Mouse (Mus musculus): Measurements from ENCODE around the gene H2-K1.
A peak's percentile ranks its signal among the peaks of the same experiment; 100 is the strongest.

The H2-K1 gene

GRCm38 (mm10) chr17:33982136-33982535, 18.0 kb downstream of the H2-K1 start:
- peak; percentile 62 for DNase-seq (ENCODE audit: extremely low spot score, low spot score)

DNA sequence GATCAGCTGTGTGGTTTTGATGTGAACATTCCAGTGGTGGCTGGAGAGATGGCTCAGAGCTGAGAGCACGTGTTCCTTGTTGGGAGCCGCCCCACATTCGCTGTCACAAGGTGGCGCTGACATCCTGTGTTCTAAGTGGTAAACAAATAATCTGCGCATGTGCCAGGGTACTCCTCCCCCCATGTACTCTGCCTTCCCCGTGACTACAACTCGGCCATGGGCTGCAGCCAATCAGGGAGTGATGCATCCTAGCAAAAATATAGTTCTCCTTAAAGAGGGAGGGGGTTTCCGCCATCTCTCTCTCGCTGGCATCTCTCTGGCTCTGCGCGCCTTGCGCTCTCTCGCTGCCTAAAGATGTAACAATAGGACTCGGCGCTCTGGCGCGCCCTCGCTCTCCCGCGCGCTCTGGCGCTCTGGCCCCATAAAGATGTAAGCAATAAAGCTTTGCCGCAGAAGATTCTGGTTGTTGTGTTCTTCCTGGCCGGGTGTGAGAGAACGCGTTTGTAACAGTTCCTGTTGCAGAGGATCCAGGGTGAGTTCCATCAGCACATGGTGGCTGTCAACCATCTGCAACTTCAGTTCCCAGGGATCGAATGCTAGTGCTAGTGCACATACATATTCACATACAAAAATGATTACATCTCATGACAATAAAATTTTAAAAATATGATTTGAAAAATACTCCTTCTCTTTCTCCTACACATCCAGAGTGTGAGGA, 18.8 kb downstream of the H2-K1 start:
- DNase-seq (ENCODE audit: extremely low spot score, low spot score) = peak; percentile 86

- DNase-seq (ENCODE audit: extremely low spot score, low spot score) = no peak
Measured at GRCm38 (mm10) chr17:33980181-33981035, 19.7 kb downstream of the H2-K1 start.

- DNase-seq (ENCODE audit: extremely low spot score, low spot score) = no peak
Measured at GRCm38 (mm10) chr17:33979512-33980050, 20.6 kb downstream of the H2-K1 start.

DNA sequence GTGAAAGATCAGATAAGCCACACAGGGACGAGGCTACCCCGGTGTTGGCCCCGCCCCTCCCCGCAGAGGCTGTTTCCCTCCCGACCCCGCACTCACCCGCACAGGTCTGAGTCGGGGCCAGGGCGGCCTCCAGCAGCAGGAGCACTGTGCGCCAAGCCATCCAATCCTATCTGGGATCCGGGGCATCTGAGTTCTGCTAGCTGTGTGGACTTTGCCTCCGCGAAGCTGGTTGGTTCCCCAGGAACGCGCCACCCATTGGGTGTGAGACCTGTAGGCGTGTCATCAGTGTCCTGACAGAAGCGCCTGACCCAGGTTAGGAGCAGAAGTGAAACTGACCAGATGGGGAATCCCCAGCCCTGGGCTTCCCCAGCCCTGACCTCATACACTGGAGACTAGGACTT, 21.5 kb downstream of the H2-K1 start:
- DNase-seq (ENCODE audit: extremely low spot score, low spot score) = no peak

DNA sequence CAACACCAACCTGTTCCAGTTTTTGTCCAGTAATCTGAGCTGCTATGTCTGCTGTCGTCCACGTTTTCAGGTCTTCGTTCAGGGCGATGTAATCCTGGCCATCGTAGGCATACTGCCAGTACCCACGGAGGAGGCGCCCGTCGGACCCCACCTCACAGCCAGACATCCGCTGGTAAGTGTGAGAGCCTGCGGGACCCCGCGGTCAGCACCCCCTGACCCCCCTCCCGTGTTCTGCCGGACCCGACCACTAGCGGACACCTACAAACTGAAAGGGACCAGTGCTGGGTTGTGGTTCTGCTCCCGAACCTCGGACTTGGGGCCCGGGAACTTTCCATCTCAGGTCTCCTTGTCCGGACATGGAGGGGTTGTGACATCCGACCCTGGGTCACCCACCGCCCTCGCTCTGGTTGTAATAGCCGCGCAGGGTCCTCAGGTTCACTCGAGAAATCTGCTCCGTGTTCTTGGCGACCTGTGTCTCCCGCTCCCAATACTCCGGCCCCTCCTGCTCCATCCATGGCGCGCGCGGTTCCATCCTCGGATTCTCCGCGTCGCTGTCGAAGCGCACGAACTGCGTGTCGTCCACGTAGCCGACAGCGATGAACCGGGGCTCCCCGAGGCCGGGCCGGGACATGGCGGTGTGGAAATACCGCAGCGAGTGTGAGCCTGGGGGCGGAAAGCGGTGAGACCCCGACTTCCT, 22.1 kb downstream of the H2-K1 start:
- peak; percentile 41 for DNase-seq (ENCODE audit: extremely low spot score, low spot score)

GRCm38 (mm10) chr17:33973572-33973971, 26.6 kb downstream of the H2-K1 start:
- no peak for DNase-seq (ENCODE audit: extremely low spot score, low spot score)

DNA sequence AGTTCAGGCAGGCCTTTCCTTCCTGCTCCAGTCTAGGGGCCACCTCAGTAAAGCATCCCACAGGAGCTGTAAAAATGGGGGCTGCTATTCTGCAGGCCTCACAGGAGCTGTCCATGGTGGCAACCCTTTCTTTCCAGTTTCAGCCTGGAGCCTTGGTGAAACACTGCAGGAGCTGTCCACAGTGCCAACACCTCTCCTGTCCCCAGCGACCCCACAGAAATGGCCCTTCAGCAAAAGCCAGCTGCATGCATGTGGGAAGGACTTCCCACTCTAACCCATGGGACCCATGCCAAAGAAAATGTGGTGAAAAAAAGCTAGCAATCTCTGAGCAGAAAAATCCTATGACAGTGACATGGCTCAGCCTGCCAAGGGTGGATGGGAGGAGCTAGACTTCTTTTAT, 27.5 kb downstream of the H2-K1 start:
- DNase-seq (ENCODE audit: extremely low spot score, low spot score) = peak; percentile 50

DNA sequence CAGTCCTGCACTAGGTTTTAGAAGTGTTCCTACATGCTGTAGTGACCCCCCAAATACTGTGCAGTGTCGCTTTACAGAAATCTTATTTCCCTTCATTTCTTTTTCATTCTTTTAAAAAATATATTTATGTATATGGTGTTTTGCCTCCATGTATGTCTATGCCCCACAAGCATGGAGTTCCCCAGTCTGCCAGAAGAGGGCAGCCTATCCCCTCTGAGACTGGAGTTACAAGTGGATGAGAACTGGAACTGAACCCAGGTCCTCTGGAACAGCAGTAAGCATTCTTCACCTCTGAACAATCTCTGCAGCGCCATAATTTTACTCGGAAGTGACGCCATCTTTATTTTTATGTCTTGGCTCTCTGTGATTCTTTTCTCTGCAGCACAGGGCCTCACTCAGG, 30.8 kb downstream of the H2-K1 start:
- DNase-seq (ENCODE audit: extremely low spot score, low spot score) = no peak

DNA sequence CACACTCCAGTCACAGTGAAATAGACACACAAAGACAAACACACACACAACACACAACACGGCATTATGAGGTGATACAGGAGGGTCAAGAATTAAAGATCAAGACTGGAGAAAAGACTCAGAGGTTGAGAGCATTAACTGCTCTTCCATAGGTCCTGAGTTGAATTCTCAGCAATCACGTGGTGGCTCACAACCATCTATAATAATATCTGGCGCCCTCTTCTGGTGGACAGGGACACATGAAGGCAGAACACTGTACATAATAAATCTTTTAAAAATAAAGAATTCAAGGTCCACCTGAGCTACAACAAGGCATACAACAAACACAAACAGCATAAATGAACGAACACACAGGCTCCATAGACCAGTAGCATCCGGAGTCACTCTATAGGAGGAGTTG, 31.2 kb downstream of the H2-K1 start:
- no peak for DNase-seq (ENCODE audit: extremely low spot score, low spot score)

GRCm38 (mm10) chr17:33968489-33968888, 31.7 kb downstream of the H2-K1 start:
- DNase-seq (ENCODE audit: extremely low spot score, low spot score) = peak; percentile 88

GRCm38 (mm10) chr17:33965846-33966550, 34.1 kb downstream of the H2-K1 start:
- no peak for DNase-seq (ENCODE audit: extremely low spot score, low spot score)

DNA sequence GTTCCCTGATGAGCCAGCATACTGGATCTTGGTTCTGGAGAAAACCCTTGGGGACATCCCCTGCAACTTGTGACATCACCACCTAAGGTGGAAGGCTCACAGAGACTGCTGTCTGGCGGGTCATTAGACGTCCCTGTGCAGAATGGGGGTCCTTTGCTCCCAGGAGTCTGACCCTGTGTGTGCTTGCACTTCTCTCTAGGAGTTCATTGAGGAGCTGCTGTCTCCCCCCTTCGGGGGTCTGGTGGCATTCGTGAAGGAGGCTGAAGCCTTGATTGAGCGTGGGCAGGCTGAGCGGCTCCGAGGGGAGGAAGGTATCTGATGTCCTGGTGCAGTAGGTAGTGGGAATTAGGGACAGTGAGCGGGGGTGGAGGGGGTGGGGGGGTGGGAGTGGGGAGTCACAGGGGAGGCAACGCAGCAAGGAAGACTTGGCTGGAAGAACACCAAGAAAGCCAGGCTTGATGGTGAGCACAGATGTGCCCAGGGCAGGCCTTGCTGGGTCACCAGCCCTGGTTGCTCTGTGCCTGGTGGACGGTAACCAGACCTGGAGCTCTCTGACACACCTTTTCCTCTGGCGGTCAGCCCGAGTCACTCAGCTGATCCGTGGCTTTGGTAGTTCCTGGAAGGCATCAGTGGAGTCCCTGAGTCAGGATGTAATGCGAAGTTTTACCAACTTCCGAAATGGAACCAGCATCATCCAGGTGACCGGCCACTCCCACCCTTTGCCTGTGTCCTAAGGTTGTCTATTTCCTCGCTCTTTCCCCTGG, 34.9 kb downstream of the H2-K1 start:
- DNase-seq (ENCODE audit: extremely low spot score, low spot score) = no peak

DNA sequence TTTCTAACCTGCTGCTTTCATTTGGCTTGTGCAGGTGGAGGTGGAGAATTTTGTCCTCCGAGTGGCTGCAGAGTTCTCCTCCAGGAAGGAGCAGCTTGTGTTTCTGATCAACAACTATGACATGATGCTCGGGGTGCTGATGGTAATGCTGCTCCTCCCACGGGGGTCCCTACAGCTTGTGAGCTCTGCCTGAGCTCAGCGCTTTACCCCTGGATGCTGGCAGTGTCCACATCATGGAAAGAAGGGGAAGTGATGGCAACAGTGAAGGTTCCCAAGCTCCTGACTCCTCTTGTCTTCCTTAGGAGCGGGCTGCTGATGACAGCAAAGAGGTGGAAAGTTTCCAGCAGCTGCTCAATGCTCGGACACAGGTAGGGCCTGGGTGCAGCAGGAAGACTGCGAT, 37.3 kb downstream of the H2-K1 start:
- DNase-seq (ENCODE audit: extremely low spot score, low spot score) = no peak

DNA sequence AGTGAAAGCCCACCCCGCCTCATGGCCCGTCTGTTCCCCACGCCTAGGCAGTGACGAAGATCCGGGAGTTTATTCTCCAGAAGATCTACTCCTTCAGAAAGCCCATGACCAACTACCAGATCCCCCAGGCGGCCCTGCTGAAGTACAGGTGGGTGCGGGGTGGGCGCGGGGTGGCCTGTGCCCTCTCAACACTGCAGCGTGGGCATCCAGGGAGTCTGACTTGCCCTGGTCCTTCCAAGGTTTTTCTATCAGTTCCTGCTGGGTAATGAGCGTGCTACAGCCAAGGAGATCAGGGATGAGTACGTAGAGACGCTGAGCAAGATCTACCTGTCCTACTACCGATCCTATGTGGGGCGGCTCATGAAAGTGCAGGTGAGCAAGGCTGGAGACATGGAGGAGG, 40.2 kb downstream of the H2-K1 start:
- no peak for DNase-seq (ENCODE audit: extremely low spot score, low spot score)

GRCm38 (mm10) chr17:33959135-33959534, 41.0 kb downstream of the H2-K1 start:
- DNase-seq (ENCODE audit: extremely low spot score, low spot score) = no peak

DNA sequence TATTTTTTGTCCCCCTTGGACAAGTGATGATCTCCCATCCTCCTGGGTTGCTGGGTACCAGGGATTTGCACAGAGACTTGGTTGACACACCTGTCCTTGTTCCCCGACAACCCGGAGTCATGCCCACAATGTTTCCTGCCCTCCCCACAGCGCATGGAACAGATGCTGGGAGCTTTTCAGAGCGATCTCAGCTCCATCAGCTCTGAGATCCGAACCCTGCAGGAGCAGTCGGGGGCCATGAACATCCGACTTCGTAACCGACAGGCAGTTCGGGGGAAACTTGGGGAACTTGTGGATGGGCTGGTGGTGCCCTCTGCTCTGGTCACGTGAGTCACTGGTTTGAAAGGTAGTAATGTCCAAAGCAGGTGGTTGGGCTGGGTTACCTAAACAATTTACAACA, 41.7 kb downstream of the H2-K1 start:
- DNase-seq (ENCODE audit: extremely low spot score, low spot score) = no peak

GRCm38 (mm10) chr17:33957493-33957892, 42.7 kb downstream of the H2-K1 start:
- no peak for DNase-seq (ENCODE audit: extremely low spot score, low spot score)

- DNase-seq (ENCODE audit: extremely low spot score, low spot score) = no peak
Measured at GRCm38 (mm10) chr17:33956336-33956735, 43.8 kb downstream of the H2-K1 start.

- peak; percentile 93 for DNase-seq (ENCODE audit: extremely low spot score, low spot score)
Measured at GRCm38 (mm10) chr17:33955555-33956214, 44.5 kb downstream of the H2-K1 start, which contains the start of the genes Vps52 and Rps18. Gene Vps52 (plus strand): TSS chr17:33955812. Gene Rps18 (minus strand): TSS chr17:33956001.

All from neural tube, embryonic 10.5 days (tissue).